Mouse (Mus musculus): ENCODE measurements around the gene Methig1.

GRCm38 (mm10) chr15:100345484-100345883 is 7.5 kb upstream of the Methig1 start:
- TF ChIP-seq CTCF (IDR thresholded peaks at IDR 0.05; ENCODE audit: borderline replicate concordance, insufficient read depth, low read depth, low read length) (no peak), POLR2A (IDR thresholded peaks at IDR 0.05; ENCODE audit: borderline replicate concordance, insufficient read depth, low read length) (no peak)

Measured in cerebellum, adult 2 months (tissue).